Mouse (Mus musculus) neutrophil, adult 5-6 weeks (primary cell): ENCODE measurements around the gene Gm21969. TPM values are rescaled to one million over a fixed set of nuclear protein-coding genes. Genes with fewer than 3 reads are reported as not detected.

Experiments used
- ATAC-seq: fragments of 151-379, 151-347 bp; 2 replicates; pipeline ENCODE4 v1.8.0; 2017; ENCODE audit warnings: mild to moderate bottlenecking, moderate TSS enrichment; ENCODE audit not compliant: insufficient number of reproducible peaks, poor library complexity, low FRiP score, severe bottlenecking; ENCODE audit errors: extremely low read depth
- total RNA-seq: library from RNA; stranded (forward); fragments of 200-1000 nt; gene quantifications from 2 replicates; pipeline ENCODE4 v1.2.3, GENCODE M21; 2017

Gm21969 gene
- total RNA-seq, 1 experiment from 2014 or later, result not detected

GRCm38 (mm10) chr4:139610954-139611353 lies 8.0 kb downstream of the Gm21969 start:
- no peak for ATAC-seq

DNA sequence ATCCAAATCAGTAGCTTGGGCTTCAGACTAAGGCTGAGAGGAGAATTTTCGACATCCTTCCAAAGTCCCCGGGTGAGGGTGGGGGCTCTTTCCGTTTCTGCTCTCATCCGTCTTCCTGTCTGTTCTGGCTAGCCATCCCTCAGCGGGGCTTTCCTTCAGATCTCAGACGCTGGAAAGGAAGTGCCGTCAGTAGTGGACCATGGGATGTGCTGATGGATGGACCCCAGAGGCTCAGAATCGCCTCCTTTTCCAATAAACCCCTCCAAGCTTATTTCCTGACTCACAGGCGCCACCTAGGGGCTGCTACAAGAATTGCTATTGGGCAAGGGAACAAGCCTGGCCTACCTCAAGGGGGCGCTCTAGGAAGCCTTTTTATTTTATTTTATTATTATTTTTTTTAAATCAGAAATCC lies 8.6 kb downstream of the Gm21969 start:
- ATAC-seq, result peak; percentile 56

DNA sequence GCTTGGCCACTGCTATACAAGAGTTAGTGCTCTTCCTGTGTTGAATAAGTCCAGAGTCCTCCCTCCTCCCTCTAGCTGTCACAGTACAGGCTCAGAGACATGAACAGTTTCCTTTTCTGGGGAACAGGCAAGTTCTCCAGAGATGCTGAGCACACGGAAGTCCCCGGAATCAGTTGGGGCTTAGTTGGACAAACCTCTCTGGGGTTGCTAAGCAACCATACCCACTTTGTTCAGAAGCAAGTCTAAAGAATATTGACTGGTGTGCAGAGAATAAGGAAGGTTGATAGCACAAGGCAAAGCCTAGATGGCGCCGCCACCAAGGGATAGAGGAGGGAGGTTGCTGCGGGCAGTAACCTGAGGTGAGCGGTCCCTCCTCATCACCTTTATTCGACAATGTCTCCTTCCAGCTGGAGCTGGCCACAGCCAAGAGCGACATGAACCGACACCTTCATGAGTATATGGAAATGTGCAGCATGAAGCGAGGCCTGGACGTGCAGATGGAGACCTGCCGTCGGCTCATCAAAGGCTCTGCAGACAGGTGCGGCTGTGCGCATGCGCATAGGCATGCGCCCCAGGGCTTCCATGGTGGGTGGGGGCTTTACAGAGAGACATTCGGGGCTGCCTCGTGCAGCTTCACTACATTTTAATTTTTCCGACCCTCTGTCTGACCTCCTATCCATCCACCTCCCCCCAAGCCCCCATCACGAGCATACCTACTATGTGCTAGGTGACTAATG lies 11.7 kb downstream of the Gm21969 start:
- ATAC-seq, result no peak

GRCm38 (mm10) chr4:139616276-139617000 lies 13.5 kb downstream of the Gm21969 start:
- ATAC-seq, result peak; percentile 85

DNA sequence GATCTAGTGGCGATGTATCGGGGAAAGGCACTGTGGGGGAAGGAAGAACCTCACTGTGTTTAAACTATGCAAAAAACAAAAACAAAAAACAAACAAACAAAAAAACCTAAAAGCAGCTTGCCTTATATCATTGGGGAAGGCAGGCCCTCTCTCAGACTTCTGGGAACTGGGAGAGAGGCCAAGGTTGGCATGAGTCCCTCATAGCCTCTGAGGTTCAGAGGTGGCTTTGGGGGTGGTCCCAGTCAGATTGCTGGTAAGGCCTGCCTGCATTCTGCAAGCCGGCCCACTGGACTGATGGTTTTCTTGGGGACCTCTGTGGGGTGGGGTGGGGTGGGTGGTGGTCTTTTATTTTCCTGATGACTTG lies 14.0 kb downstream of the Gm21969 start:
- no peak for ATAC-seq

DNA sequence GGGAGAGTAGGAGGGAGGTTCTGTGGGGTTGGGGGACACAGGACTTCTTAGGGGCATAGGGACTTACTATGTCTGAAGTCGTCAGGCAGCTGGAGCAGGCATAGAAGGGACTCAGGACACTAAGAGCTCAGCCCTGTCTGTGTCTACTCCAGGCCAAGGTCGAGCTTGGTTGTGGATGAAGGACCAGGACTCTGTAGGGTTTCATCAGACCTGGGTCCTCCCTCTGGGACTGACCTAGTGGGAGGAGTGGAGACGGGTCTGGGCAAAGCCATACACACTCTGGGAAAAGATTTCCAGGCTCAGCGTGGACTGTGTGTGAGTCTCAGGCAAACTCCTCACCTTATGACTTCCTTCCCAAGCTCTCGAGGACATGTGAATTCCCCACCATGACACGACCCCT lies 16.8 kb downstream of the Gm21969 start:
- no peak for ATAC-seq

- ATAC-seq, result peak; percentile 98
These were observed 19.6 kb downstream of the Gm21969 start, which contains the start of gene Aldh4a1 for GRCm38 (mm10) chr4:139622373-139623282. Aldh4a1 (plus strand) TSS chr4:139622866.

DNA sequence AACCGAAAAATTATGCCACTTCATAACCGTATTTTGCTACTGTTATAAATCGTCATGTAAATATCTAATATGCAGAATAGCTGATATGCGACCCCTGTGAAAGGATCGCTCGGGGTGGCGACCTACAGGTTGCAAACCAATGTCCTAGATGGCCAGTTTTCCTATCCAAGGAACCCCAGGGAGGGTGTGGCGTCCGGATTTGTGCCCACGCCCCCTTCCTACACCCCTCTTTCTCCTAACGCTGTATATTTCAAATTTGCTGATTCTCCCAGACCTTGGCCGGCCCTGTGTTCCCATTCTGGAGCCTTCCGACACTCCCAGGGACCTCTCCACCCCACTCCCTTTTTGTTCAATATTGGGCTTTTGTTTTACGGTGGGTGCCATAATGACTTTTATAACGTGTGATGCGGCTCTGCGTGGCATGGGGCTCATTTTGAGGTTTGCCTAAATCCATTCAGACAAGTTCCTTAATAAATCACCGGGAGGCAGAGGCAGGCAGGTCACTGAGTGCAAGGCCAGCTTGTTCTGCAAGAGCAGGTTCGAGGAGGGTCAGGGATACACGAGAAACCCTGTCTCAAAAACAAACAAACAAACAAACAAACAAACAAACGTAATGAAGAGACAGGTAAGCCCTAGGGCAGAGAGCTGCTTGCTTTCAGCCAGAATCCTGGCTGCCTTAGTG lies 20.6 kb downstream of the Gm21969 start:
- ATAC-seq, result no peak

- no peak for ATAC-seq
These were observed 21.1 kb downstream of the Gm21969 start for GRCm38 (mm10) chr4:139624116-139624489.

GRCm38 (mm10) chr4:139624706-139625105 lies 21.7 kb downstream of the Gm21969 start:
- ATAC-seq, result no peak

- no peak for ATAC-seq
These were observed 24.4 kb downstream of the Gm21969 start for GRCm38 (mm10) chr4:139627361-139627760.

- no peak for ATAC-seq
These were observed 27.2 kb downstream of the Gm21969 start for GRCm38 (mm10) chr4:139630171-139630570.

DNA sequence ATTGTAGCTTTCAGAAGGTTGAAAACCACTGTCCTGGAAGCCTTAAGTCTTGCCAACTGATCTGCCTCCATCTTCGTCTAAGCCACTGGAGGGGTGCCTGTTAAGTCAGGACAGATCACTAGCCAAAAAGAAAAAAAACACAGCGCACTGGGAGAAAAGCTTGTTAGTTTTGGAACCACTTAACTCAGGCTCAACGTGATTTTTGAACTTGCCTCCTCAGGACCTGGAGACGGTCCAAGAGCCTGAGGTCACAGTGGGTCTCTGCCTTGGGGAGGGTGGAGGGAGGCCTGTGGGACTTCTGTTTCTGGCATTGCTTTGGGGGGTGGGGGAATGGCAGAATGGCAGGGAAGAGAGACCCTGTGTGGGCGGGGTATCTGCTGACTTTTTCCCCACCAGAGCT lies 28.2 kb downstream of the Gm21969 start:
- no peak for ATAC-seq

DNA sequence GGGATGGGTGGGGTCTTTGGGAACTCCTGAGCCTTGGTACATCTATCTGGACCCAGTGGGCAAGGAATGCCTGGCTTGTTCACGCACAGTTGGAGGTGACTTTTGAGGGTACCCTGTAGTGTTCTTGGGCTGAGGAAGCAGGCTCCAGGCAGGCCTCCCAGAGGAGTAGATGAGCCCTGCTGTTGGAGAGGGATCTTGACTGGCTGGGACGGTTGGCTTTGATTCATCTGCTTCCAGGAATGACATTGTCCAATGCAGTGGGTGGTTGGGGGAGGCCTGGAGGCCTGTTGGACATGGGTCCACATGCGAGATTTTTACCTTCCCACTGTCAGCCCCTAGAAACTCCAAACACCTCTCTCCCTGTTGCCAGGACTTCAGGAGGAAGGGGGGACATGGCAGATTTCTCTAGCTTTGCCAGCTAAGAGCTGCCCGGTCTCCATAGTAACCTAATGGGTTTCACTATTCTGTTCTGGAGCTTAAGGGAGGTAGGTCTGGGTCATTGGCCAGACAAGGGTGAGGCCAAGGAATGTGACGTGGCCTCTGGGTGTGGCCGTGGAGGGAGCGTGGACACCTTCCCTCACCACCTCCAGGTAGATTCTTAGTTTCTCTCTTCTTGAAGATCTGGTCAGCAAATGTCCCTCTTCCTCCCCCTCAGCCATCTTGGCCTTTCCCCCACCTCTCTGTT lies 28.7 kb downstream of the Gm21969 start:
- ATAC-seq, result no peak

DNA sequence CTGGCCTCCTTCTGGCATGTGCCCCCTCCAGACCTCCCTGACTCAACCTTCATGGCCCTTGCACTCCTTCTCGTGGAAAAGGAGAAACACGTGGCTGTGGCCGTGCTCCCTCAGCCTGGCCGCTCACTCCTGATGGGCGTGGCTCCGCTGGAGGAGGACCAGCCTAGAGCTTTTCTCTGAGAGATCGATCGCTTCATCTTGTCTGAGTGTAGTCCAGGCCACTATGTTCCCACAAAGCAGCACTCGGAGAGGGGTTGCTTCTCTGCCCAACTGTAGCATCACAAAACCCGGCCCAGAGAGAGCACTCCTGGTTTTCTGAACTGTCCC lies 29.2 kb downstream of the Gm21969 start:
- ATAC-seq, result no peak

GRCm38 (mm10) chr4:139636373-139636772 lies 33.4 kb downstream of the Gm21969 start:
- ATAC-seq, result 0 out of 2 replicates have a peak, but pooled peaks have one; percentile 29

DNA sequence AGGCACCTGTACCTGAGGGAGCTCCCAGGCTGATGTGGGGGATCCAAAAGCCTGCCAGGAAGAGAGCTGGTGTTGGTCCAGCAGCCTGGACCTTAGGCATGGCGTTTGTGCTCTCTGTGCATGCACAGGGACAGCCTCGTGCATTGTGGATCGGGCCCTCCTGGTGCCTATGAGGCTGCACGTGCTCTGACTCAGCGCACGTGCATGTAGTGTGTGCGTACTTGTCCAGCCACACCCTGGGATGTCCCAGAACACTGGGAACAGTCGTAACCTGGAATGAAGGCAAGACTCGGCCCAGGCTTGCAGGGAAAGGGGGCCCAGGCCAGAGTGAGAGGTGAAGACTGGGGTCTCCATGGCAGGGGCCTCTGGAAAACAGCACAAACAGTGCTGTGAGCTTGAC lies 34.9 kb downstream of the Gm21969 start:
- no peak for ATAC-seq

DNA sequence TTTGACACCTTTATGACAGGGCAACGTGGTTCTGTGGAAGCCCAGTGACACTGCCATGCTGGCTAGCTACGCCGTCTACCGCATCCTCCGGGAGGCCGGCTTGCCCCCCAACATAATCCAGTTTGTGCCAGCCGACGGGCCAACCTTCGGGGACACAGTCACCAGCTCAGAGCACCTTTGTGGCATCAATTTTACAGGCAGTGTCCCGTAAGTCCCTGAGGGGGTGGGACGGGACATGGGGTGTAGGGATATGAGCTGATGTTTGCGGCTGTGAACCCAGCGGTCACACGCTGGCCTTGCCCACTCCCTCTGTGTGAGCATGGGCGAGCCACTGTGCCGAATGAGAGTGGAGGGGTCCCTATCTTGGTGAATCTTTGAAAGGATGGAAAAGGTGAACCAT lies 35.4 kb downstream of the Gm21969 start:
- ATAC-seq, result no peak

GRCm38 (mm10) chr4:139639801-139640200 lies 36.8 kb downstream of the Gm21969 start:
- ATAC-seq, result no peak
